31 mouse cellular contexts compared by ENCODE assay signal in genomic region chr4:106462016-106462415, GRCm38 (mm10). TPM values are rescaled to one million over a fixed set of nuclear protein-coding genes. Genes with fewer than 3 reads are reported as not detected.
DNase-seq lines count a peak whose midpoint lies in the region; ATAC-seq and TF ChIP-seq lines count a peak whose summit lies in the region.
"Had no signal": no experiment of that assay in that cellular context is flagged by ENCODE, and none has a peak within 500 bp of the region (broad histone marks: within the 10 kb centered on the region; RNA-seq: fewer than 3 reads in every experiment).

No protein-coding gene starts in this region.

- H3K4me1 ChIP-seq in kidney, adult 2 months (ENCODE audit: control insufficient read depth, insufficient read depth, low read length): 0 out of 2 replicates have a peak, but pooled peaks cover 7% of the 10 kb centered on the region
- peaks cover 3% of the 10 kb centered on the region; the same call in 1 of the 2 replicates for H3K4me1 ChIP-seq in intestine, embryonic 16.5 days (ENCODE audit: control insufficient read depth, insufficient read depth, low read length)
- no peaks in the 10 kb centered on the region; a peak in 1 of 4 replicates for H3K4me1 ChIP-seq in liver, embryonic 14.5 days (replicated peaks; ENCODE audit: control insufficient read depth in 2 of 2, insufficient read depth in 2 of 2, low read length in 1 of 2)

- peak; percentile 58 for DNase-seq in kidney, adult 2 months
- no peak for DNase-seq in kidney, postnatal 4 days
- DNase-seq in MEL-GATA-1-ER (ENCODE audit: extremely low read depth, low read depth): peak; percentile 49
- DNase-seq in liver, embryonic 14.5 days (ENCODE audit: low read depth in 3 of 3, low spot score in 3 of 3): no peak
- no peak for DNase-seq in embryo, embryonic 10 days (ENCODE audit: low spot score)
- no peak for DNase-seq in neural tube, embryonic 10.5 days (ENCODE audit: extremely low spot score, low spot score)
- DNase-seq in gastrocnemius, postnatal 36 days: no peak
- DNase-seq: adrenal gland, adult 8-10 months; cerebellum, adult 2 months; cerebellum, postnatal 36 days; embryo, embryonic 11 days; gastrocnemius, postnatal 14 days; heart, adult 11 months; heart, postnatal 4 days; layer of hippocampus, postnatal 36 days; lung, adult 2 months; lung, postnatal 10 days; thymus, adult 2 months had no signal

- H3K4me3 ChIP-seq in kidney, adult 2 months (ENCODE audit: insufficient read depth, low read depth, low read length): no peak overlapping the region
- H3K4me3 ChIP-seq in intestine, embryonic 16.5 days (ENCODE audit: low read length): peak overlapping the region; percentile 55
- peak overlapping the region; percentile 17 to 44; a peak in 3 of 4 replicates for H3K4me3 ChIP-seq in liver, embryonic 14.5 days (ENCODE audit: insufficient read depth in 1 of 2, low read depth in 2 of 2, low read length in 2 of 2)
- H3K4me3 ChIP-seq: embryonic facial prominence, embryonic 12.5 days; forebrain, embryonic 13.5 days; heart, embryonic 10.5 days; heart, embryonic 15.5 days; hindbrain, embryonic 13.5 days; midbrain, embryonic 13.5 days had no signal

- H3K9ac ChIP-seq in intestine, embryonic 16.5 days (ENCODE audit: low read depth, low read length): no peak overlapping the region
- no peak overlapping the region for H3K9ac ChIP-seq in liver, embryonic 14.5 days (replicated peaks)
- H3K9ac ChIP-seq: embryonic facial prominence, embryonic 12.5 days; forebrain, embryonic 13.5 days; heart, embryonic 15.5 days; hindbrain, embryonic 13.5 days; midbrain, embryonic 13.5 days had no signal

- no peaks in the 10 kb centered on the region for H3K36me3 ChIP-seq in kidney, adult 2 months (ENCODE audit: control insufficient read depth, insufficient read depth, low read length)
- H3K36me3 ChIP-seq in intestine, embryonic 16.5 days (ENCODE audit: control insufficient read depth, insufficient read depth, low read length): peaks cover 6% of the 10 kb centered on the region
- H3K36me3 ChIP-seq in liver, embryonic 14.5 days (replicated peaks; ENCODE audit: control insufficient read depth, insufficient read depth, low read depth): no peaks in the 10 kb centered on the region
- H3K36me3 ChIP-seq: embryonic facial prominence, embryonic 12.5 days; heart, embryonic 10.5 days; heart, embryonic 15.5 days; hindbrain, embryonic 13.5 days; midbrain, embryonic 13.5 days had no signal

- TF ChIP-seq POLR2A in kidney, adult 2 months (IDR thresholded peaks at IDR 0.05; ENCODE audit: low read depth, low read length): no peak

- TF ChIP-seq CTCF in kidney, adult 2 months (conservative IDR thresholded peaks at IDR 0.05; ENCODE audit: insufficient read depth, insufficient read length, low read depth, low read length): no peak
- TF ChIP-seq CTCF in liver, embryonic 14.5 days (IDR thresholded peaks at IDR 0.05; ENCODE audit: low read depth): no peak

- H3K27me3 ChIP-seq in kidney, adult 2 months (replicated peaks; ENCODE audit: control insufficient read depth, insufficient read depth, low read length): no peaks in the 10 kb centered on the region
- no peaks in the 10 kb centered on the region for H3K27me3 ChIP-seq in intestine, embryonic 16.5 days (replicated peaks; ENCODE audit: control insufficient read depth, insufficient read depth, low read length)
- peaks cover 17% of the 10 kb centered on the region for H3K27me3 ChIP-seq in liver, embryonic 14.5 days (ENCODE audit: control insufficient read depth, insufficient read depth, low read length)

- peak overlapping the region; percentile 73 for H3K4me2 ChIP-seq in intestine, embryonic 16.5 days (ENCODE audit: low read depth, low read length)
- H3K4me2 ChIP-seq in liver, embryonic 14.5 days (ENCODE audit: low read depth): peak overlapping the region; percentile 16
- H3K4me2 ChIP-seq: embryonic facial prominence, embryonic 12.5 days; forebrain, embryonic 13.5 days; heart, embryonic 15.5 days; hindbrain, embryonic 13.5 days; midbrain, embryonic 13.5 days had no signal

- no peaks in the 10 kb centered on the region for H3K9me3 ChIP-seq in intestine, embryonic 16.5 days (ENCODE audit: control insufficient read depth, low read length)
- H3K9me3 ChIP-seq in liver, embryonic 14.5 days (ENCODE audit: control insufficient read depth, low read length): no peaks in the 10 kb centered on the region
- H3K9me3 ChIP-seq: embryonic facial prominence, embryonic 12.5 days; forebrain, embryonic 13.5 days; heart, embryonic 10.5 days; heart, embryonic 15.5 days; hindbrain, embryonic 13.5 days; midbrain, embryonic 13.5 days had no signal

- WGBS in kidney, adult 2 months: 73% methylated on average over 9 of the region's 9 CpGs
- WGBS in intestine, embryonic 16.5 days: 54% methylated on average over 9 of the region's 9 CpGs
- WGBS in liver, embryonic 14.5 days (ENCODE audit: insufficient replicate concordance): 54% methylated on average over 9 of the region's 9 CpGs

- intact Hi-C loops in gastrocnemius, postnatal 36 days (cut with DNase I): no loop called here

- ATAC-seq in intestine, embryonic 16.5 days: no peak
- ATAC-seq in liver, embryonic 14.5 days (ENCODE audit: insufficient read depth): no peak
- ATAC-seq: CD4-positive, CD25-positive, alpha-beta regulatory T cell, adult 4 months; forebrain, embryonic 13.5 days; inflammation-experienced regulatory T-cells, adult 6 months; midbrain, embryonic 13.5 days had no signal

- no peak overlapping the region for H3K27ac ChIP-seq in kidney, adult 2 months (ENCODE audit: insufficient read depth, low read depth, low read length)
- no peak overlapping the region for H3K27ac ChIP-seq in intestine, embryonic 16.5 days (ENCODE audit: low read length)
- H3K27ac ChIP-seq in liver, embryonic 14.5 days: no peak overlapping the region
- H3K27ac ChIP-seq: embryonic facial prominence, embryonic 12.5 days; forebrain, embryonic 13.5 days; heart, embryonic 10.5 days; heart, embryonic 15.5 days; hindbrain, embryonic 13.5 days; macrophage; midbrain, embryonic 13.5 days had no signal

- no peak for TF ChIP-seq EP300 in liver, embryonic 14.5 days (IDR thresholded peaks at IDR 0.05; ENCODE audit: low read depth)

RNA-seq across cellular contexts. Expression of gene Pcsk9, which starts 2.1 kb away (rescaled TPM):
- 5.8 and 6.0 TPM in 2 replicates for polyA plus RNA-seq in kidney, adult 2 months (2012; rRNA removed)
- 189 TPM in 2 replicates for polyA plus RNA-seq in intestine, embryonic 16.5 days (2015; fragmentation: Nextera tagmentation; extraction: Ambion mirVana)
- polyA plus RNA-seq in liver, embryonic 14.5 days (2012; rRNA removed): 47.9 and 50.9 TPM in 2 replicates
- 37.8 and 41.1 TPM in 2 replicates for polyA plus RNA-seq in liver, embryonic 14.5 days (2014; fragmentation: Nextera tagmentation; extraction: Ambion mirVana)
- total RNA-seq in gastrocnemius, postnatal 36 days (2021): under 1 TPM in 1 of 2 experiments, not detected in 1; 0.08 TPM
- total RNA-seq: gastrocnemius, postnatal 14 days; heart, postnatal 4 days; layer of hippocampus, postnatal 36 days; megakaryocyte-erythroid progenitor cell, adult 5-6 weeks had no signal
- polyA plus RNA-seq: CD4-positive, CD25-positive, alpha-beta regulatory T cell, adult 4 months; inflammation-experienced regulatory T-cells, adult 6 months; macrophage had no signal

RNA-seq across cellular contexts. Expression of gene Bsnd, which starts 30.1 kb away (rescaled TPM):
- 73.6 and 78.1 TPM in 2 replicates for polyA plus RNA-seq in kidney, adult 2 months (2012; rRNA removed)
- polyA plus RNA-seq in intestine, embryonic 16.5 days (2015; fragmentation: Nextera tagmentation; extraction: Ambion mirVana): not detected in 2 replicates
- polyA plus RNA-seq in liver, embryonic 14.5 days (2012; rRNA removed): not detected in 2 replicates
- polyA plus RNA-seq in liver, embryonic 14.5 days (2014; fragmentation: Nextera tagmentation; extraction: Ambion mirVana): not detected in 2 replicates
- total RNA-seq in gastrocnemius, postnatal 36 days (2021): not detected
- total RNA-seq: heart, postnatal 4 days; layer of hippocampus, postnatal 36 days; megakaryocyte-erythroid progenitor cell, adult 5-6 weeks had no signal
- polyA plus RNA-seq: CD4-positive, CD25-positive, alpha-beta regulatory T cell, adult 4 months; embryonic facial prominence, embryonic 12.5 days; forebrain, embryonic 13.5 days; heart, embryonic 15.5 days; hindbrain, embryonic 13.5 days; inflammation-experienced regulatory T-cells, adult 6 months; limb, embryonic 11.5 days; lung, adult 2 months; macrophage; midbrain, embryonic 13.5 days; neural tube, embryonic 14.5 days had no signal

Comparison
In these comparisons a context has a peak if more than half of its experiments do, and no peak if none do; other contexts are left out.
1. DNase-seq: peak in kidney, adult 2 months (single experiment) and MEL-GATA-1-ER (single experiment); none in kidney, postnatal 4 days (0 of 2), liver, embryonic 14.5 days (0 of 3), embryo, embryonic 10 days (single experiment), neural tube, embryonic 10.5 days (single experiment) and gastrocnemius, postnatal 36 days (0 of 2).
2. RNA of gene Bsnd, which starts 30.1 kb away (polyA plus RNA-seq): 73.6 to 78.1 TPM in kidney, adult 2 months; not detected in intestine, embryonic 16.5 days and not detected in liver, embryonic 14.5 days; every median in the first group is over 10 times any median in the second.